Mouse (Mus musculus) limb, embryonic 13.5 days (tissue): ENCODE data around the gene Antxr2. TPM values are rescaled to one million over a fixed set of nuclear protein-coding genes. Genes with fewer than 3 reads are reported as not detected.

Experiments used
- ATAC-seq: fragments of 200-750 bp; cut with Nextera tagmentation; 2 replicates; pipeline ENCODE4 v1.8.0; 2017; ENCODE audit warnings: low read depth, moderate number of reproducible peaks, moderate TSS enrichment; ENCODE audit not compliant: low FRiP score
- H3K27ac ChIP-seq: fragments of 300-500 bp; sonication (generic); 2 replicates; pipeline ENCODE4 v1.5.1; 2015; ENCODE audit warnings: inconsistent platforms, mild to moderate bottlenecking, moderate library complexity
- H3K27me3 ChIP-seq: fragments of 300-500 bp; sonication (generic); 2 replicates; pipeline ENCODE4 v1.6.1; 2015; ENCODE audit warnings: mild to moderate bottlenecking, inconsistent platforms
- H3K36me3 ChIP-seq: fragments of 300-500 bp; sonication (generic); 2 replicates; pipeline ENCODE4 v1.6.1; 2015; ENCODE audit warnings: inconsistent platforms, mild to moderate bottlenecking, moderate library complexity
- H3K4me1 ChIP-seq: fragments of 300-500 bp; sonication (generic); 2 replicates; pipeline ENCODE4 v1.6.1; 2015; ENCODE audit warnings: inconsistent platforms
- H3K4me2 ChIP-seq: fragments of 300-500 bp; sonication (generic); replicated peaks from 2 replicates; pipeline ENCODE4 v1.6.1; 2015; ENCODE audit warnings: inconsistent platforms, mild to moderate bottlenecking, moderate library complexity
- H3K4me3 ChIP-seq: fragments of 300-500 bp; sonication (generic); 2 replicates; pipeline ENCODE4 v1.5.1; 2015; ENCODE audit warnings: moderate library complexity, mild to moderate bottlenecking, inconsistent platforms
- H3K9ac ChIP-seq: fragments of 300-500 bp; sonication (generic); 2 replicates; pipeline ENCODE4 v1.6.1; 2015; ENCODE audit warnings: mild to moderate bottlenecking, inconsistent platforms
- H3K9me3 ChIP-seq: fragments of 300-500 bp; sonication (generic); 2 replicates; pipeline ENCODE4 v1.6.1; 2016; ENCODE audit warnings: inconsistent platforms
- WGBS: fragments of 180-500 bp; shearing (Covaris S2); methylation state at CpG from one replicate; pipeline ENCODE4 v1.1.7; 2015; 5-methylcytosine and 5-hydroxymethylcytosine counted together
- polyA plus RNA-seq: library from polyadenylated mRNA; unstranded; fragments of >200 nt; fragmentation: Nextera tagmentation; extraction: Ambion mirVana; gene quantifications from 2 replicates; pipeline ENCODE4 v1.2.1, GENCODE M21; 2015

The Antxr2 gene
- polyA plus RNA-seq, 1 experiment from 2014 or later: 32.1 TPM

GRCm38 (mm10) chr5:97847204-97847895 lies 183.5 kb downstream of the Antxr2 start:
- Histone ChIP-seq H3K9ac (no peak overlapping the region), H3K27ac (no peak overlapping the region; the same call in 1 of the 2 replicates), H3K4me1 (peaks cover 7% of the 10 kb centered on the region), H3K27me3 (no peaks in the 10 kb centered on the region), H3K36me3 (no peaks in the 10 kb centered on the region), H3K9me3 (no peaks in the 10 kb centered on the region), H3K4me2 (no peak overlapping the region), H3K4me3 (no peak overlapping the region)
- peak; percentile 81; the same call in 1 of the 2 replicates for ATAC-seq
- WGBS: 61% methylated on average over 10 of the region's 10 CpGs

GRCm38 (mm10) chr5:97846503-97846902 lies 184.3 kb downstream of the Antxr2 start:
- 86% methylated on average over 2 of the region's 2 CpGs for WGBS
- Histone ChIP-seq H3K4me3 (no peak overlapping the region), H3K4me1 (peaks cover 4% of the 10 kb centered on the region; the same call in 1 of the 2 replicates), H3K9me3 (no peaks in the 10 kb centered on the region), H3K4me2 (no peak overlapping the region), H3K9ac (no peak overlapping the region), H3K36me3 (no peaks in the 10 kb centered on the region), H3K27me3 (no peaks in the 10 kb centered on the region), H3K27ac (no peak overlapping the region)
- ATAC-seq: no peak

GRCm38 (mm10) chr5:97842016-97842415 lies 188.8 kb downstream of the Antxr2 start:
- Histone ChIP-seq H3K4me1 (0 out of 2 replicates have a peak, but pooled peaks cover under 1% of the 10 kb centered on the region), H3K27me3 (no peaks in the 10 kb centered on the region), H3K36me3 (no peaks in the 10 kb centered on the region), H3K4me2 (no peak overlapping the region), H3K4me3 (no peak overlapping the region), H3K9ac (no peak overlapping the region), H3K27ac (no peak overlapping the region), H3K9me3 (no peaks in the 10 kb centered on the region)
- whole genome bisulfite sequencing: 44% methylated on average over 1 of the region's 1 CpGs
- ATAC-seq: no peak

GRCm38 (mm10) chr5:97839924-97840279 lies 190.9 kb downstream of the Antxr2 start:
- no peaks in the 10 kb centered on the region for H3K36me3 ChIP-seq
- H3K4me1 ChIP-seq: no peaks in the 10 kb centered on the region
- no peak overlapping the region for H3K4me3 ChIP-seq
- no peak overlapping the region for H3K9ac ChIP-seq
- ATAC-seq: no peak
- H3K9me3 ChIP-seq: no peaks in the 10 kb centered on the region
- no peak overlapping the region for H3K27ac ChIP-seq
- no peak overlapping the region for H3K4me2 ChIP-seq
- H3K27me3 ChIP-seq: no peaks in the 10 kb centered on the region

GRCm38 (mm10) chr5:97839271-97839923 lies 191.4 kb downstream of the Antxr2 start:
- 80% methylated on average over 3 of the region's 3 CpGs for WGBS
- Histone ChIP-seq H3K4me1 (no peaks in the 10 kb centered on the region), H3K9me3 (no peaks in the 10 kb centered on the region), H3K9ac (no peak overlapping the region), H3K36me3 (no peaks in the 10 kb centered on the region), H3K27ac (no peak overlapping the region), H3K4me2 (no peak overlapping the region), H3K4me3 (no peak overlapping the region), H3K27me3 (no peaks in the 10 kb centered on the region)
- ATAC-seq: no peak

GRCm38 (mm10) chr5:97837333-97837732 lies 193.5 kb downstream of the Antxr2 start:
- ATAC-seq: no peak
- WGBS: 84% methylated on average over 2 of the region's 2 CpGs

GRCm38 (mm10) chr5:97835418-97835817 lies 195.4 kb downstream of the Antxr2 start:
- no peak overlapping the region for H3K9ac ChIP-seq
- H3K27me3 ChIP-seq: no peaks in the 10 kb centered on the region
- peak; percentile 67; the same call in 1 of the 2 replicates for ATAC-seq

More at GRCm38 (mm10) chr5:97837333-97837732, 193.5 kb downstream of the Antxr2 start:
- H3K9ac ChIP-seq: no peak overlapping the region
- no peak overlapping the region for H3K4me3 ChIP-seq
- no peaks in the 10 kb centered on the region for H3K9me3 ChIP-seq
- no peak overlapping the region for H3K4me2 ChIP-seq
- H3K27me3 ChIP-seq: no peaks in the 10 kb centered on the region
- H3K36me3 ChIP-seq: no peaks in the 10 kb centered on the region
- no peaks in the 10 kb centered on the region for H3K4me1 ChIP-seq
- H3K27ac ChIP-seq: no peak overlapping the region

GRCm38 (mm10) chr5:97834770-97835169 lies 196.1 kb downstream of the Antxr2 start:
- ATAC-seq: no peak
- WGBS: 85% methylated on average over 1 of the region's 1 CpGs
- H3K27me3 ChIP-seq: no peaks in the 10 kb centered on the region

More at GRCm38 (mm10) chr5:97835418-97835817, 195.4 kb downstream of the Antxr2 start:
- 26% methylated on average over 2 of the region's 2 CpGs for WGBS
- Histone ChIP-seq H3K4me2 (no peak overlapping the region), H3K4me3 (no peak overlapping the region), H3K9me3 (no peaks in the 10 kb centered on the region), H3K27ac (no peak overlapping the region), H3K36me3 (no peaks in the 10 kb centered on the region), H3K4me1 (peaks cover 8% of the 10 kb centered on the region; the same call in 1 of the 2 replicates)

More at GRCm38 (mm10) chr5:97834770-97835169, 196.1 kb downstream of the Antxr2 start:
- no peaks in the 10 kb centered on the region for H3K36me3 ChIP-seq
- H3K9me3 ChIP-seq: no peaks in the 10 kb centered on the region
- no peak overlapping the region for H3K27ac ChIP-seq
- H3K9ac ChIP-seq: no peak overlapping the region
- peaks cover 8% of the 10 kb centered on the region; the same call in 1 of the 2 replicates for H3K4me1 ChIP-seq
- no peak overlapping the region for H3K4me3 ChIP-seq
- no peak overlapping the region for H3K4me2 ChIP-seq

Other genes starting within 250 kb of the Antxr2 start
- 0.09 and 0.27 TPM in 2 replicates for gene Prdm8, start 136.2 kb upstream of the Antxr2 start, polyA plus RNA-seq
- gene Fgf5, start 223.1 kb upstream of the Antxr2 start, polyA plus RNA-seq: 1.0 and 1.4 TPM in 2 replicates